Mouse (Mus musculus) forebrain, postnatal 0 days (tissue): ENCODE data around the gene 4930469K13Rik. TPM values are rescaled to one million over a fixed set of nuclear protein-coding genes. Genes with fewer than 3 reads are reported as not detected.
A peak's percentile ranks its signal among the peaks of the same experiment; 100 is the strongest.

Source experiments
- ATAC-seq: fragments of 200-750 bp; cut with Nextera tagmentation; 2 replicates; pipeline ENCODE4 v1.8.0; 2017; ENCODE audit warnings: mild to moderate bottlenecking, moderate library complexity
- DNase-seq: peaks from one replicate; pipeline ENCODE4 v3.0.0-alpha.2; 2015
- H3K27ac ChIP-seq: fragments of 300-500 bp; sonication (generic); 2 replicates; pipeline ENCODE4 v1.5.1; 2014; ENCODE audit warnings: low read depth, mild to moderate bottlenecking, antibody characterized with exemption, low read length, moderate library complexity, mixed read lengths
- H3K27me3 ChIP-seq: fragments of 300-500 bp; sonication (generic); 2 replicates; pipeline ENCODE4 v1.6.1; 2014; ENCODE audit warnings: mild to moderate bottlenecking, low read length, mixed read lengths; ENCODE audit not compliant: insufficient read depth
- H3K36me3 ChIP-seq: fragments of 300-500 bp; sonication (generic); 2 replicates; pipeline ENCODE4 v1.6.1; 2014; ENCODE audit warnings: mild to moderate bottlenecking, moderate library complexity; ENCODE audit not compliant: insufficient read depth
- H3K4me1 ChIP-seq: fragments of 300-500 bp; sonication (generic); 2 replicates; pipeline ENCODE4 v1.6.1; 2014; ENCODE audit warnings: antibody characterized with exemption; ENCODE audit not compliant: insufficient read depth
- H3K4me2 ChIP-seq: fragments of 300-500 bp; sonication (generic); 2 replicates; pipeline ENCODE4 v1.6.1; 2014; ENCODE audit warnings: low read depth, mild to moderate bottlenecking, moderate library complexity
- H3K4me3 ChIP-seq: fragments of 300-500 bp; sonication (generic); 2 replicates; pipeline ENCODE4 v1.5.1; 2014; ENCODE audit warnings: low read depth, low read length, mixed read lengths
- H3K9ac ChIP-seq: fragments of 300-500 bp; sonication (generic); 2 replicates; pipeline ENCODE4 v1.6.1; 2014; ENCODE audit warnings: mild to moderate bottlenecking
- H3K9me3 ChIP-seq: fragments of 300-500 bp; sonication (generic); 2 replicates; pipeline ENCODE4 v1.6.1; 2016; ENCODE audit warnings: low read length
- CTCF ChIP-seq: sonication (generic); IDR thresholded peaks from 2 replicates; pipeline ENCODE4 v1.5.1; 2016; ENCODE audit warnings: antibody characterized with exemption, control low read depth, low read depth
- WGBS: fragments of 180-500 bp; shearing (Covaris S2); extraction: QIAGEN DNeasy Blood & Tissue Kit; methylation state at CpG from one replicate; pipeline ENCODE4 v1.1.7; 2014; 5-methylcytosine and 5-hydroxymethylcytosine counted together
- polyA plus RNA-seq: library from polyadenylated mRNA; unstranded; fragments of >200 nt; fragmentation: Nextera tagmentation; extraction: Ambion mirVana; gene quantifications from 2 replicates; pipeline ENCODE4 v1.2.1, GENCODE M21; 2015
- total RNA-seq: library from RNA; depleted of rRNA; stranded (reverse); fragments of >200 nt; gene quantifications from 2 replicates; pipeline ENCODE4 v1.2.3, GENCODE M21; 2014

The 4930469K13Rik gene
- total and polyA plus RNA-seq, 2 experiments from 2014 or later: not detected

- Histone ChIP-seq H3K9me3 (no peaks in the 10 kb centered on the region), H3K4me1 (no peaks in the 10 kb centered on the region), H3K27ac (no peak overlapping the region), H3K27me3 (no peaks in the 10 kb centered on the region), H3K4me2 (no peak overlapping the region), H3K36me3 (no peaks in the 10 kb centered on the region), H3K4me3 (no peak overlapping the region), H3K9ac (no peak overlapping the region)
- ATAC-seq: no peak
- no peak for DNase-seq
- TF ChIP-seq CTCF: no peak
- 86% methylated on average over 4 of the region's 4 CpGs for WGBS
Measured at GRCm38 (mm10) chr11:33967708-33968107, 130.6 kb downstream of the 4930469K13Rik start.

GRCm38 (mm10) chr11:33965380-33965779 lies 133.0 kb downstream of the 4930469K13Rik start:
- no peaks in the 10 kb centered on the region for H3K9me3 ChIP-seq
- ATAC-seq (no peak), DNase-seq (no peak)
- no peak overlapping the region for H3K4me2 ChIP-seq
- H3K9ac ChIP-seq: no peak overlapping the region
- H3K27me3 ChIP-seq: no peaks in the 10 kb centered on the region
- WGBS: 74% methylated on average over 2 of the region's 2 CpGs
- no peak overlapping the region for H3K27ac ChIP-seq
- TF ChIP-seq CTCF: no peak
- H3K36me3 ChIP-seq: no peaks in the 10 kb centered on the region
- H3K4me1 ChIP-seq: no peaks in the 10 kb centered on the region
- no peak overlapping the region for H3K4me3 ChIP-seq

GRCm38 (mm10) chr11:33962688-33963407 lies 135.5 kb downstream of the 4930469K13Rik start, which contains the start of gene Kcnmb1:
Gene Kcnmb1 (plus strand): TSS chr11:33963013.
- Histone ChIP-seq H3K9me3 (no peaks in the 10 kb centered on the region), H3K4me2 (no peak within 1 kb of the TSS), H3K9ac (no peak within 1 kb of the TSS), H3K4me1 (no peaks in the 10 kb centered on the region), H3K27me3 (no peaks in the 10 kb centered on the region), H3K27ac (no peak within 1 kb of the TSS), H3K4me3 (no peak within 1 kb of the TSS), H3K36me3 (no peaks in the 10 kb centered on the region)
- ATAC-seq (peak; percentile 73), DNase-seq (no peak)
- 52% methylated on average over 6 of the region's 6 CpGs for WGBS
- no peak for TF ChIP-seq CTCF

- no peak for DNase-seq
- no peak for TF ChIP-seq CTCF
- Histone ChIP-seq H3K4me3 (no peak overlapping the region), H3K4me1 (no peaks in the 10 kb centered on the region), H3K36me3 (no peaks in the 10 kb centered on the region), H3K9ac (no peak overlapping the region), H3K27ac (no peak overlapping the region), H3K27me3 (no peaks in the 10 kb centered on the region), H3K9me3 (no peaks in the 10 kb centered on the region), H3K4me2 (no peak overlapping the region)
- 58% methylated on average over 7 of the region's 7 CpGs for WGBS
- no peak for ATAC-seq
Measured at GRCm38 (mm10) chr11:33962178-33962577, 136.2 kb downstream of the 4930469K13Rik start.

GRCm38 (mm10) chr11:33958713-33959112 lies 139.6 kb downstream of the 4930469K13Rik start:
- ATAC-seq: no peak
- no peaks in the 10 kb centered on the region for H3K27me3 ChIP-seq
- 84% methylated on average over 8 of the region's 8 CpGs for WGBS

GRCm38 (mm10) chr11:33957595-33957994 lies 140.8 kb downstream of the 4930469K13Rik start:
- Histone ChIP-seq H3K27ac (no peak overlapping the region), H3K27me3 (no peaks in the 10 kb centered on the region), H3K4me2 (no peak overlapping the region), H3K36me3 (no peaks in the 10 kb centered on the region), H3K9me3 (no peaks in the 10 kb centered on the region), H3K4me1 (no peaks in the 10 kb centered on the region), H3K4me3 (no peak overlapping the region), H3K9ac (no peak overlapping the region)
- WGBS: 80% methylated on average over 6 of the region's 6 CpGs
- ATAC-seq (no peak), DNase-seq (no peak)
- TF ChIP-seq CTCF: no peak

More at GRCm38 (mm10) chr11:33958713-33959112, 139.6 kb downstream of the 4930469K13Rik start:
- peak; percentile 31 for DNase-seq
- Histone ChIP-seq H3K9me3 (no peaks in the 10 kb centered on the region), H3K9ac (no peak overlapping the region), H3K27ac (no peak overlapping the region), H3K4me3 (no peak overlapping the region), H3K4me1 (no peaks in the 10 kb centered on the region), H3K36me3 (no peaks in the 10 kb centered on the region), H3K4me2 (no peak overlapping the region)
- peak; percentile 46 for TF ChIP-seq CTCF

- H3K9me3 ChIP-seq: no peaks in the 10 kb centered on the region
- no peak for ATAC-seq
- no peak overlapping the region for H3K27ac ChIP-seq
- H3K9ac ChIP-seq: no peak overlapping the region
- H3K4me2 ChIP-seq: no peak overlapping the region
- no peak for DNase-seq
- H3K27me3 ChIP-seq: no peaks in the 10 kb centered on the region
- TF ChIP-seq CTCF: no peak
- H3K36me3 ChIP-seq: no peaks in the 10 kb centered on the region
- WGBS: 87% methylated on average over 5 of the region's 5 CpGs
- H3K4me3 ChIP-seq: no peak overlapping the region
- no peaks in the 10 kb centered on the region for H3K4me1 ChIP-seq
Measured at GRCm38 (mm10) chr11:33956623-33957022, 141.7 kb downstream of the 4930469K13Rik start.
